Mouse (Mus musculus) olfactory bulb, adult 2 months (tissue): ENCODE data around the gene Rnase12.

Source experiments
- CTCF ChIP-seq: fragments of 200-500 bp; IDR thresholded peaks from 2 replicates; pipeline ENCODE4 v1.5.1; 2012; ENCODE audit warnings: low read depth, mild to moderate bottlenecking, low read length, moderate library complexity; ENCODE audit not compliant: insufficient read depth
- POLR2A ChIP-seq: fragments of 200-500 bp; IDR thresholded peaks from 2 replicates; pipeline ENCODE4 v1.6.1; 2012; ENCODE audit warnings: mild to moderate bottlenecking, low read depth, low read length, moderate library complexity; ENCODE audit not compliant: insufficient read depth

- TF ChIP-seq CTCF: no peak
- TF ChIP-seq POLR2A: no peak
Measured at GRCm38 (mm10) chr14:51090077-51090781, 32.8 kb upstream of the Rnase12 start.
